Mouse (Mus musculus) adrenal gland, adult (tissue): ENCODE results near the gene Prss38.

Experiments
- DNase-seq, 2 experiments: peaks; one replicate each; pipeline ENCODE4 v3.0.0; 2022 to 2023; ENCODE audit warnings: low spot score in 1 of 2; ENCODE audit not compliant: inconsistent age in 2 of 2

Gene Prss38

DNA sequence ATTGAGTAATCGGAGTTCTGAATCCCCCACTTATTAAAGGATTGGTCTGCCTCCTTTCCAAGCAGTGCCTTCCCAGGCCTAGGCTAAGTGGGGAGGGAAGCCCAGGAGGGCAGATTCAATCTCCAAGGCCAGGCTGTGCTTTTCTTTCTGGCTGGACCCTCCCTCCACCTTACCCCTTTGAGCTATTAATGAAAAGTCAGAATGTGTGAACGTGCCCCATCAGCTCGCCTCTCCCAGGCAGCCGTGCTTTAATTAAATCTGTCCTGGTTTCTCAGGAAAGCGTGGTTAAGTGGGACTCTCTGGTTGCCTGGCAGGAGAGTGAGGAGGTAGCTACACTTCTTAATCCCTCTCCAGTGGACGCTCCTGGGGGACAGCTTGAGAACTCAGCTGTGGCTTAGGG, 45.8 kb downstream of the Prss38 start:
- DNase-seq: no peak

GRCm38 (mm10) chr11:59327625-59328024, 47.8 kb downstream of the Prss38 start:
- no peak for DNase-seq

- no peak for DNase-seq
Measured at GRCm38 (mm10) chr11:59324777-59325176, 50.7 kb downstream of the Prss38 start.

DNA sequence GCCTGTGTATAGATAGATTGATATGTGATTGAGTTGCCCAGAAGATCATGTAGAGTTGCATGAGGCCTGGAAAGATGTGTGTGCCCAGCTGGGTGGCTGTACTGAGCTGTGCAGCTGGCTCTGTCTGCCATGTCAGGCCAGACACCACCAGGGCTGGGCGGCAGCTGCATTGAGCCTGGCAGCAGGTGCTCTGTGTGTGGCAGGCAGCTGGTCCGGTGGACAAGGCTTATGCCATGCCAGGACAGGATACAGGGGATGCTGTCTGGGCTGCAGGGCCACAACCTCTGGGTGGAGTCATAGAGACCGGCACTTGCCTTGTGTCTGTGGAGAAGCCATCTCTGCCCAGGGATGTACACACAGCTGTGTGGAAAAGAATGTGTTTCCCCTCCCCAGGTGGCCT, 52.5 kb downstream of the Prss38 start:
- no peak for DNase-seq
